Mouse (Mus musculus): ENCODE data around the gene Stxbp3.

Stxbp3 gene

GRCm38 (mm10) chr3:108796386-108796785 lies 43.9 kb downstream of the Stxbp3 start:
- DNase-seq (ENCODE audit: low spot score), result no peak

- DNase-seq (ENCODE audit: low spot score), result no peak
These were observed 44.6 kb downstream of the Stxbp3 start for GRCm38 (mm10) chr3:108795554-108796299.

DNA sequence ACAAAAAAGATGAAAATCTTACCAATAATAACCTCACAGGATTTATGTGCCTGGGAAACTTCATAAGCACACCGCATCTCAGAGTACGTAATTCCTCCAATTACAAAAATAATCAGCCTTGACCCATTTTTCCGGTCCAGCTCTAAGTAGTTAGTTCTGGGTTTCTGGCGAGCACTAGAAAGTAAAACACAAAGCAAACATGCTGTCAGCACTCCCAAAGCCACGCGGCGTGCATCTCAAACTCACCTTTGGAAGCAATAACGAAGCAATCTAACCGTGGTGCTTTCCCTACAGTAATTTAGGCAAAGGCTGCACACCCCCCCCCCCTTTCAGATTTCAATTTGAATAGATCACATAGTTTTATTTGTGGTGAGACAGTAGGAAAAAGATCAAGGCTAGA lies 45.5 kb downstream of the Stxbp3 start:
- no peak for DNase-seq (ENCODE audit: low spot score)

DNA sequence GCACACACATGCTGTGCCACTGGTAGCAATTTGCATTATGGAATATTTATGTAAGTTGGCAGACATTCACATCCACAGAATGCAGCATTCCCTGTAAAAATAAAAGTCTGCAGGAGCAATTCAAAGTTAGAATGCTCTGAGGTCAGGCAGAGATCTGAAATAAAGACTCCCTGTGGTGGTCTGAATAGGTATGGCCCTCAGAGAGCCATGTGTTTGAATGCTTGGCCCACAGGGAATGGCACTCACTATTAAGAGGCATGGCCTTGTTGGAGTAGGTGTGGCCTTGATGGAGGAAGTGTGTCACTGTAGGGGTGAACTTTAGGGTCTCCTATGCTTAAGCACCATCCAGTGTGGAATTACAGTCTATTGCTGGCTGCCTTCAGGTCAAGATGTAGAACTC lies 47.9 kb downstream of the Stxbp3 start:
- no peak for DNase-seq (ENCODE audit: low spot score)

DNA sequence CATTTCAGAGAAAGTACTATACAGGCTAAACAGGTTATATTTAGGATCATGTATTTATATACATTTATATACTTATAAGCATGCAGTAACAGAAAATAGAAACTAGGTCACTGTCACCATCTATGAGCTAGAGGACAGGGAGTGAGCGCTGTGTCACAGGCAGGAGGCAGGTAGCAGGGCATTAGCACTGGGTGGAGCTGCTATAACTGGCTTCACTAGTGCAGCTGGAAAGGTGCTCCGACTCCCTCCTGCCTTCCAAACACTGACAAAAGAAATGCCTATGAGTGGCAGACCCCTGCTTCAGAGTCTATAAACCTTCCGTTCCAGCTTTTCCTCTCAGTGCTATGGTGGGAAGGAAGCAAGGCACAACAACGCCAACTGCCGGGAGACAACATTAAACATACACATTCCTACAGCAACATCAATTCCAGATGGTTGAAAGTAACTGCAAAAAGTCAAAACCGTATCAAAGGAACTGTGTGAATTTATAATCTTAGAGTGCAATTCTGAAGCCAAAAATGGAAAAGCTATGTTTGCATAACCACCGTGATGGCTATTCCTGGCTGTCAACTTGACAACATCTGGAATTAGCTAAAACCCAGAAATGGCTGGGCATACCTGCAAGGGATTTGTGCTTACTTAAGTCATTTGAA lies 49.1 kb downstream of the Stxbp3 start:
- no peak for DNase-seq (ENCODE audit: low spot score)

- DNase-seq (ENCODE audit: low spot score), result no peak
These were observed 49.8 kb downstream of the Stxbp3 start for GRCm38 (mm10) chr3:108790499-108790898.

- no peak for DNase-seq (ENCODE audit: low spot score)
These were observed 51.0 kb downstream of the Stxbp3 start for GRCm38 (mm10) chr3:108789299-108789698.

DNA sequence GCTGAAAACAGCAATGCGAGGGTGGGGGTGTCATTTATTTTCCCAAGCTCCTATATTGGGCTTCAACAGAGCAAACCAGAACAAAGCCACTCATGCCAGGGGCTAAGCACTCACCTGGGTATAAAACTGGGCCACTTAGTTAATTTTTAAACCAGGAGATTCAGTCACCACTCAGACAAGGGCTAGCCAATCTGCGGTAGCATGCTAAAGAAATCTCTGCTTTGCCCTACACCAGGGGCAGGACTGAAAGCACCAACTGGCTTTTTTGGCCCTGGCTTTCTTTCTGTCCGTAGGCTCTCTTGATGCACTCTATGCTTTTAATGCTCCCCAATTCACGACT lies 51.9 kb downstream of the Stxbp3 start:
- no peak for DNase-seq (ENCODE audit: low spot score)

DNA sequence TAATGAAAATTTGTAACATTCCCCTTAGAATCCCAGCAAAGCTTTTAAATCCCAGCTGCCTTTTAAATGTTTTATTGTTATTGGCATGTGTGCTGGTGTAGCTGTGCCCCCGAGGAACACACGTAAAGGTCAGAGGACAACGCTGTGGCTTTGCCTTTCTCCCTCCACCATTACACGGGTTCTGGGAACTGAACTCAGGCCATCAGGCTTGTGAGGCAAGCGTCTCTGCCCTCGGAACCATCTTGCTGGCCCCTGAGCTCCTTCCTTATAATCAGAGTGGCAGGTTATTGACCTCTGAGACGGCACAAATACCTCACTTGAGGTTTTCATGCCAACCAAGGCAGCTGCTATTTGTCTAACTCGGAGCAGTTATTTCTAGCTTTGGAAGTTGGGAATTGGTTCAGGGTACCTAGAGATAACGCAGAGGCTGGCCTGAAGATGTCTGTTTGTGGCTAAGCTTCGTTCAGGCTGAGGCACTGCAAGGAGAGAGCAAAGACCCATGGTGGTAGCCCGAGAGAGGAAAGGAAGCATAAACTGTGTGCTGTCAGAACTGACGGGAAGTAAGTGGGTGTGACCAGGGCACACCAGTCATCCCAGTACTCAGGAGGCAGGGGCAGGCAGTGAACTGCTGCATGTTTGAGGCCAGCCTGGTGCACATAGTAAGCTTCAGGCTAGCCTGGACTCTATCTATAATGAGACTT lies 52.4 kb downstream of the Stxbp3 start:
- DNase-seq (ENCODE audit: low spot score), result no peak

- DNase-seq (ENCODE audit: low spot score), result no peak
These were observed 53.8 kb downstream of the Stxbp3 start for GRCm38 (mm10) chr3:108786520-108786919.

DNA sequence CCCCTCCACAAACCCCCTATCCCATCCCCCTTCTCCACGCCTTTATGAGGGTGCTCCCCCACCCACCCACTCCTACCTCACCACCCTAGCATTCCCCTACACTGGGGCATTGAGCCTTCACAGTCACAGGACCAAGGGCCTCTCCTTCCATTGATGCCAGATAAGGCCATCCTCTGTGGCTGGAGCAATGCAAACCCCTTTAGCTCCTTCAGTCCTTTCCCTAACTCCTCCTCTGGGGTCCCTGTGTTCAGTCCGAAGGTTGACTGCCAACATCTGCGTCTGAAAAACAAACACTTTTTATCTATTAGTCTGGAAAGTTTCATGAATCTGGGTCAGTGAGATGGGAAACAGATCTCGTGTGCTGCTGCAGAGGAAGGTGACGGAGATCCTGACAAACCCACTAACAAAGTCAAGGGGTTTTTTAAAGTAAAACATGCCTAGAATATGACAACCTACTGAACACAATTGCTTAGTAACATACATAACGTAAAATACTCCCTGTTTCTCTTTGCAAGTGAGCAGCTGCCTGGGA lies 57.9 kb downstream of the Stxbp3 start:
- no peak for DNase-seq (ENCODE audit: low spot score)

- DNase-seq (ENCODE audit: low spot score), result no peak
These were observed 58.4 kb downstream of the Stxbp3 start for GRCm38 (mm10) chr3:108781884-108782270.

- peak; percentile 36 for DNase-seq (ENCODE audit: low spot score)
These were observed 59.0 kb downstream of the Stxbp3 start for GRCm38 (mm10) chr3:108781238-108781883.

- no peak for DNase-seq (ENCODE audit: low spot score)
These were observed 61.4 kb downstream of the Stxbp3 start for GRCm38 (mm10) chr3:108778761-108779540.

DNA sequence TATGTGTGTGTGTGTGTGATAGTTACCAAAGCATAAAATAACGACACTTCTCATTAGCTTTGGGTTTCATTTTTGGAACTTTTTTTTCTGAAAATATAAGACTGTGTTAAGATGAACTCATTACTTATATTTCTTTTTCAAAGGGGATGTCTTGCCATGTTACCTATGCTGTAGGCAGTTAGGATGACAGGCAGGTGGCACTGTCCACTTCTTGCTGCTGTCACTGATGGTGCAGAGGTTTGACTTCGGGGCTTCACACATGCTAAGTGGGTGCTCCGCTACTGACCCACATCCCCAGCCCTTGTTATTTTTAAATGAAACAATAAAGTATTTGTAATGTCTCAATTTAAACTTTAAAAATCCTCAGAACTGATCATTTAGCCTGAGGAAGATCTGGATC lies 67.5 kb downstream of the Stxbp3 start:
- no peak for DNase-seq (ENCODE audit: low spot score)

DNA sequence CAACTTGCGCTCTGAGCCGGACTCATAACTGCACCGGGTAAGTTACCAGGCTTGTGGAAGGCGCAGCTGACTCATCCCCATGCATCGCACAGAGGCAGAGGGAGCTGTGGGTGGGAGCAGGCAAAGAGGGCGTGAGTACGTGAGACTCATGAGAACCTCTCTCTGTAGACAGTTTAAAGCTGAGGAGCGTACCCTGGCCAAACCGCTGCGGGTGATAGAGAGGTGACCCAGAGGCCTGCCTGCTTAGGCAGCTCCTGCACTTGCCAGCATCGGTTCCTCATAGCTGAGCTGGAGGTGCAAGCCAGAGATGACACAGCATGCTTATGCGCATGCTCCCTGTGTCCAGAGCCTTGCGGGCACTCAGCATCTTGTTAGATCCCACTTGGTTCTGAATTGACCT lies 68.1 kb downstream of the Stxbp3 start:
- DNase-seq (ENCODE audit: low spot score), result no peak

DNA sequence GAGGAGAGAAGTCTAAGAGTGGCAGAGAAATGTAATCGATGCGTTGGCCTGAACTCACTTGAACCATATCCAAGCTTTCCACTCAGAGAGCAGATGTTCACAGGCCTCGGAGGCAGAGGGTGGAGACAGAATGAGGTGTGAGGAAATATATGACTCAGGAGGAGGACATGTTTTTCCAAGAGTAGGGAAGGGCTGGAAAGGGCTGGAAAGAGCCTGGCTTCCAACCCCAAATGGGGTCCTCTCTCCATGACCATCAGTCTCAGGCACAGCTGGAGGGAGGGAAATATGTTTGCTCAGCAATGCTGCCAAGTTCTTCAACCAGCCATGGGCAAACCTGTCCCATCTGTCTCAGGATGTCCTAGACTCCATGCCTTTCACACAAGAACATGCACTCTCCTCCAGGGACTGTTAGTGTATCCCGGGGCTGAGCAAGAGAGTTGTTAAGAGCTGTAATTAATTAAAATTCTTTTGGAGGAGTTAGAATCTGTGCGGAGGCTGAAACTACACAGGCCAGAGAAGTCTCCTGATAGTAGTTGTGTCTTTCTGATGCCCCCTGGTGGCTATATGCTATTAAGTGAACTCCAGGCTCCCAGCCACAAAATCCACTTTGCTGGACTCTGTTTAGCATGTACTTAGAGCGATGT lies 69.5 kb downstream of the Stxbp3 start:
- peak; percentile 59 for DNase-seq (ENCODE audit: low spot score)

- peak; percentile 26 for DNase-seq (ENCODE audit: low spot score)
These were observed 70.8 kb downstream of the Stxbp3 start for GRCm38 (mm10) chr3:108769547-108769946.

DNA sequence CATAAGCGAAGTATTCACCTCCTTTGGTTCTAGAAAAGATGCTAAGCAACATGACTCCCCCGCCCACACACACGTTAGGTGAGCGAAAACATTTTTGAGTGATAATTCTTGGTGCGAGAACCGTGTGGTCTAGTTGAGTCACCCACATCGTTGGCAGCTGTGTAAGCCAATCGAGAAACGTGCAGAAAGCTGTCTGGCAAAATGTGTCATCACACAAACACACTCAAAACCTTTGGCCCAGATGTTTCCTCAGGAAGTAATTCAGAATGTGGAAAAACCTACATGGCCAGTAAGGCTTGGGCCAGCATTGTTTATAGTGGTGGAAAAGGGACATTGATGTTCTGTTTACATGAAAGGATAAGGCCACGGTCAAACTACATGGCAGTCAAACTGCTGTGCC lies 72.9 kb downstream of the Stxbp3 start:
- DNase-seq (ENCODE audit: low spot score), result no peak

DNA sequence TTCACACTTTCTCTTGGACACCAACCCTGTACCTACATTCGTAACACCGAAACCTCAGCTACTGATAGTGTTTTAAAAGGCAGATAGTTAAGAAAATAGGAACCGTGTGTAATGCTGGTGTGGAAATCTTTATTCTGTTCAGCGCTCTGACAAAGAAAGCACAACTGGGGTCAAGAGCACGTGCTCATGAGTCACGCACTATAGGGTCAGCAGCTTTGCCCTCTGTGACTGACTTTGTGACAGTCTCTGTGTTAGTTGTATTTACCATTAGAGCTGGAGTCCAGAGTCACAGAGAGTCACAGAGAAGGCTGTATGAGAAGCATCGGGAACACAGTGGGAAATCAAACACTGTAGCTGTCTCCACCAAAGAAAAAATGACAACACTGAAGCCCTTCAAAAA lies 73.4 kb downstream of the Stxbp3 start:
- no peak for DNase-seq (ENCODE audit: low spot score)

DNA sequence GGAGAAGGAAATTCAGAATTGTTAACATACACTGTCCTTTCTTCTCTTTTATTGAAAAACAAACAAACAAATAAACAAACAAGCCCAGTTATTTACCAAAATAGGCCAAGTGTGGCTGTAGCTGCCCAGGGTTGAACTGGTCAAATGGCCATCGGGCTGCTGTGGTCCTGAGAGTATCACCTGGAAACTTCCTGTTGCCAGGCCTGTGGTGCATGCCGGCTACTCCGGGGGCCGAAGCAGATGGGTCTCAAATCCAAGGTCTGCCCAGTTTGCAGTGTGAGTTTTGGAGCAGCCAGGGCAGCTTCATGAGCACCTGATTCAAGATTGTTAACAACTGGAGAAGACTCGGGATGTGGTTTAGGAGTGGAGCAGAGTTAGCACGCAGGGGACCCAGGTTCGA lies 74.8 kb downstream of the Stxbp3 start:
- no peak for DNase-seq (ENCODE audit: low spot score)

Data from yolk sac, embryonic 10.5 days (tissue).